Mouse (Mus musculus) liver, adult 2 months (tissue): ENCODE data around the gene Ovca2.

Experiments used
- CTCF ChIP-seq: fragments of 200-500 bp; IDR thresholded peaks from 2 replicates; pipeline ENCODE4 v1.5.1; 2011; ENCODE audit warnings: low read depth, low read length, control low read depth
- POLR2A ChIP-seq: fragments of 200-500 bp; IDR thresholded peaks from 2 replicates; pipeline ENCODE4 v1.6.1; 2011; ENCODE audit warnings: low read length, control low read depth; ENCODE audit not compliant: insufficient read depth; ENCODE audit errors: extremely low read depth

DNA sequence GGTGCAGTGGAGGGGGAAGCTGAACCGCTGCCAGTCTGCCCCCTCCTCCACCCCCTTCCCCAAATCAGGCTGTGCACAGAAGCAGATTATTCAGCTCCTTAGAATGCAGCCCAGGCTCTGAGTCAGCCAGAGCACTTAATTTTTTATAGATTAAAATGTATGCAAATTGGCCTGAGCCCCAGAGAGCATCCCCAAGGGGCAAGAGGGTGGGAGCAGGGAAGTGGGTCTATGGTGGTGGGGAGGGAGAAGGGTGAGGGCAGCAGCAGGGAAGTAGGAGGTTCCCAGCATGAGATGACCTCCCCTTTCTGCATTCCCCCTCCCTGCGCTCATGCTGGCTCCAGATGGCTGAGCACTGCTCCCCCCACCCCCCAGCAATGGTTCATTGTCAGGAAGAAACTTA is 6.4 kb upstream of the Ovca2 start:
- TF ChIP-seq POLR2A (no peak), CTCF (no peak)
